Mouse (Mus musculus) heart, postnatal 0 days (tissue): Measurements from ENCODE around the gene Kctd13.

Source experiments
- CTCF ChIP-seq: IDR thresholded peaks from 2 replicates; pipeline ENCODE4 v1.5.1; 2016; ENCODE audit warnings: antibody characterized with exemption, control low read depth, low read depth
- EP300 ChIP-seq: IDR thresholded peaks from 2 replicates; pipeline ENCODE4 v1.6.1; 2016; ENCODE audit warnings: antibody characterized with exemption, low read depth

DNA sequence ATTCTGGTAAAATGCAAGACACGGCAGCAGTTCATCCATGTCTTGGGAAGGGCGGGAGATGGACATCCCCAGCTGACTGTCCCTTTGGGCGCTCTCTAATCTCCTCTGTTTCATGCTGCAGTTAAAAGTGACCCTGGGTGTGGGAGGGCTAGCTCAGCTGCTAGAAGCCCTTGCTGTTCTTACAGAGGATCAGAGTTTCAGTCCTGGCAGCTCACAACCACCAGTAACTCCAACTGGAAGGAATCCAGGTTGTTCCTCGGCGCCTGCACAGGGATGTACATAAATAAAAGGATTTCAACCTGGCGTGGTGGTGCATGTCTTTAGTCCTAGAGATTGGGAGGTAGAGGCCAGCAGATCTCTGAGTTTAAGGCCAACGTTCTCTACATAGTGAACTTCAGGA, 54.4 kb downstream of the Kctd13 start:
- TF ChIP-seq CTCF: no peak
- no peak for TF ChIP-seq EP300
